Mouse (Mus musculus) lung, embryonic 14.5 days (tissue): ENCODE data around the gene Il13. TPM values are rescaled to one million over a fixed set of nuclear protein-coding genes. Genes with fewer than 3 reads are reported as not detected.
A peak's percentile ranks its signal among the peaks of the same experiment; 100 is the strongest.

Experiments
- ATAC-seq: fragments of 200-750 bp; cut with Nextera tagmentation; 2 replicates; pipeline ENCODE4 v1.8.0; 2017; ENCODE audit warnings: mild to moderate bottlenecking, moderate TSS enrichment, moderate library complexity; ENCODE audit not compliant: insufficient read depth
- DNase-seq: peaks from one replicate; pipeline ENCODE4 v3.0.0-alpha.2; 2015
- H3K27ac ChIP-seq: fragments of 300-500 bp; sonication (generic); 2 replicates; pipeline ENCODE4 v1.5.1; 2014; ENCODE audit warnings: low read depth, mild to moderate bottlenecking, moderate library complexity
- H3K27me3 ChIP-seq: fragments of 300-500 bp; sonication (generic); 2 replicates; pipeline ENCODE4 v1.6.1; 2014; ENCODE audit warnings: low read length, control low read depth; ENCODE audit not compliant: insufficient read depth
- H3K36me3 ChIP-seq: fragments of 300-500 bp; sonication (generic); 2 replicates; pipeline ENCODE4 v1.6.1; 2014; ENCODE audit warnings: control low read depth; ENCODE audit not compliant: insufficient read depth
- H3K4me1 ChIP-seq: fragments of 300-500 bp; sonication (generic); 2 replicates; pipeline ENCODE4 v1.6.1; 2014; ENCODE audit warnings: antibody characterized with exemption, control low read depth; ENCODE audit not compliant: insufficient read depth
- H3K4me2 ChIP-seq: fragments of 300-500 bp; sonication (generic); 2 replicates; pipeline ENCODE4 v1.6.1; 2014; ENCODE audit warnings: mild to moderate bottlenecking
- H3K4me3 ChIP-seq: fragments of 300-500 bp; sonication (generic); 2 replicates; pipeline ENCODE4 v1.5.1; 2014; ENCODE audit warnings: low read depth, low read length
- H3K9ac ChIP-seq: fragments of 300-500 bp; sonication (generic); 2 replicates; pipeline ENCODE4 v1.6.1; 2014
- H3K9me3 ChIP-seq: fragments of 300-500 bp; sonication (generic); 2 replicates; pipeline ENCODE4 v1.6.1; 2016; ENCODE audit warnings: low read depth, low read length, control low read depth
- CTCF ChIP-seq: IDR thresholded peaks from 2 replicates; pipeline ENCODE4 v1.5.1; 2016; ENCODE audit warnings: antibody characterized with exemption, low read depth
- WGBS: fragments of 180-500 bp; shearing (Covaris S2); extraction: QIAGEN DNeasy Blood & Tissue Kit; methylation state at CpG from one replicate; pipeline ENCODE4 v1.1.7; 2014; 5-methylcytosine and 5-hydroxymethylcytosine counted together
- polyA plus RNA-seq: library from polyadenylated mRNA; unstranded; fragments of >200 nt; fragmentation: Nextera tagmentation; extraction: Ambion mirVana; gene quantifications from 2 replicates; pipeline ENCODE4 v1.2.1, GENCODE M21; 2014

The Il13 gene
- polyA plus RNA-seq, 1 experiment from 2014 or later: not detected

DNA sequence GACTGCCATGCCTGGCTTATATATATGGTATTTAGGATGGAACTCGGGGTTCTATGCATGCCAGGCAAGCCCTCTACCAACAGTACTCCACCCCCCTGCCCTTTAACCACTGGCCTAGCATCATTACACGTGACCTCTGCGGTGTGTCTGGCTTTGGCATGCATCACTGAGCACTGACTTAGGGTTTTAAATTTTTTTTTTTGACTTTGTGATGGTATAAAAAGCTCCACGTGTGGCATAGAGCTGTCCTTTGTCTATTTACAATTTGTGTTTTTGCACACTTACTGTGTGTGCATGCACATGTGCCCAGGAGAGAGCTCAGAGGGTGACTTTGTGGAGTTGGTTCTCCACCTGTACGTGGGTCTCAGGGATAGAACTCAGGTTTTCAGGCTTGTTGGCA is 9.5 kb upstream of the Il13 start:
- H3K9me3 ChIP-seq: no peaks in the 10 kb centered on the region
- no peak for ATAC-seq
- 74% methylated on average over 5 of the region's 5 CpGs for WGBS

DNA sequence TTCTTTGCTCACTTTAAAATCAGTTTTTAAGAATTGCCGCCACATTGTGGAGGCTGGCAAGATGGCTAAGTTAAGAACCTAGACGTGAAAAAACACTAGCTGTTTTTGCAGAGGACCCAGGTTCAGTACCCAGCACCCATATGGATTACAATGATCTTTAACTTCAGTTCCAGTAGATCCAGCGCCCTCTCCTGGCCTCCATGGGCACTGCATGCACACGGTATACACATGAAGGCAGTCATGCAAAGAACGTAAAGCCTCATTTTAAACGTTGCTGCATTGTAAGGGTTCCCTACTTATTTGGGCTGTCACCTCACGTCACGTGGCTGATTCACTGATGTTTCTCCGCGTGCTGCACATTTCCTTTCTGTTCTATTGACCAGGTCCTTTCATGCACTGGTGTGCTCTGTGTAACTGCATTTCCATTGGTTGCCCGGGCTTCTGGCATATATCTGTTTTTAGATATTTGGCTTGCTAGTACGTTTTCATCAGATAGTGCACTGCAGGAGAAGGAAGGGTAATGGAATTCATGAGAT is 8.3 kb upstream of the Il13 start:
- no peak overlapping the region for H3K4me2 ChIP-seq
- peak; percentile 48 for TF ChIP-seq CTCF
- H3K27ac ChIP-seq: no peak overlapping the region
- H3K9ac ChIP-seq: no peak overlapping the region
- peaks cover 1% of the 10 kb centered on the region; the same call in 1 of the 2 replicates for H3K27me3 ChIP-seq
- no peak for ATAC-seq
- DNase-seq: peak; percentile 10
- no peaks in the 10 kb centered on the region for H3K9me3 ChIP-seq
- H3K36me3 ChIP-seq: no peaks in the 10 kb centered on the region
- H3K4me1 ChIP-seq: no peaks in the 10 kb centered on the region
- H3K4me3 ChIP-seq: no peak overlapping the region
- 73% methylated on average over 12 of the region's 12 CpGs for WGBS

More for the DNA sequence above, 9.5 kb upstream of the Il13 start:
- no peaks in the 10 kb centered on the region for H3K4me1 ChIP-seq
- H3K27ac ChIP-seq: no peak overlapping the region
- no peak overlapping the region for H3K9ac ChIP-seq
- H3K4me2 ChIP-seq: no peak overlapping the region
- DNase-seq: no peak
- no peaks in the 10 kb centered on the region for H3K36me3 ChIP-seq
- no peaks in the 10 kb centered on the region for H3K27me3 ChIP-seq
- no peak for TF ChIP-seq CTCF
- H3K4me3 ChIP-seq: no peak overlapping the region

DNA sequence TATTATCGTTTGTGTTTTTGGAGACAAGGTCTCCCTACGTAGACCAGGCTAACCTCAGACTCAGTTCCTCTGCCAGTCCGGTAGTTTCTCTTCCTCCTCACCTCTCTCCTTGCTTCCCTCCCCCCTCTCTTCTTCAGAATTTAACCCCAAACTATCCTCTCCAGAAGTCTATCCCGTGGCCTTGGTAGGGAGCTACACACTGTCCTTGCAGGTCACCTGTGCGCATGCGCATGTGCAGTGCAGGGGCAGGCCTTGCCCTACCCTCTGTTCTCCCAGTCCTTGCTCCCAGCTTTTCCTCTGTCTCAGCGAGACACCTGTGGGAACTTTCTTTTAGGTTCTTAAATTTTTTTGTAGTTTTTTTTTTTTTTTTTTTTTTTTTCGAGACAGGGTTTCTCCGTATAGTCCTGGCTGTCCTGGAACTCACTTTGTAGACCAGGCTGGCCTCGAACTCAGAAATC is 3.3 kb upstream of the Il13 start:
- DNase-seq: no peak
- WGBS: 76% methylated on average over 10 of the region's 10 CpGs
- H3K4me2 ChIP-seq: no peak overlapping the region
- TF ChIP-seq CTCF: no peak
- no peak for ATAC-seq
- H3K4me1 ChIP-seq: no peaks in the 10 kb centered on the region
- H3K27me3 ChIP-seq: peaks cover 26% of the 10 kb centered on the region
- no peak overlapping the region for H3K27ac ChIP-seq
- no peak overlapping the region for H3K4me3 ChIP-seq
- H3K36me3 ChIP-seq: no peaks in the 10 kb centered on the region
- H3K9ac ChIP-seq: no peak overlapping the region
- H3K9me3 ChIP-seq: no peaks in the 10 kb centered on the region

DNA sequence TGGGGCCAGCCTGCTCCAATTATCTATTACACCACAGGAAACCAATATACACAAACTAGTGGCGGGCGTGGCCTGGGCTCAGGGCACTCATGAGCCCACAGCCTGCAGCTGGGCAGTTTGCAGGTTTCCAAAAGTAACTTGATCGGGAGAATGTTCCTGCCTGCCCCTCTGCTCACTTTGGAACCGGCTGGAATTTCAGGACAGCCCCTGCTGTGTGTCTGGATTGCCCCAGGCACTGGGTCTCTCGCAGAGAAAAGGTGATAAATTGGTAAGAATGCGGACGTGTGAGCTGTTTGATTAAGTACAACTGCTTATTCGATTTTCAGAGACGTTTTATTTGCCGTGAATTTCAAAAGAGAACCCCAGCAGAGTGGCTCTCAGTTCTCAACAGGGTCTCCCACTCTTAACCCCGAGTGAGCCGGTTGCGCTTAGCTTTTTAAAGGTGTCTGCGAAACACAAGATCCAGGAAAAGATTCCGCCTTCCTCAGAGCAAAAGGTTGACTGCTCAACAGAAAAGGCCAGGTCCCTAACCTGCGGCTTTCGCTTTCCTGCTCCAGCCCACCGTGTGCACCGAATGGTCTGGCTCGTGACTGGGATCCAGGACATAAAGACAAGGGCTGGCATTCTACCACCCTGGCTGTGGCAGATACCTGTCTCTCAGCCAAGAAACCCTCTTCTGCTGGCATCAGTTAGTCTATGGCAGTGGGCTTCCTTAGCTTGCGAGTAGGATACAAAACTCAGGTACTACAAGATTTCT is 2.7 kb upstream of the Il13 start:
- Histone ChIP-seq H3K9me3 (no peaks in the 10 kb centered on the region), H3K9ac (no peak overlapping the region), H3K27me3 (peaks cover 26% of the 10 kb centered on the region), H3K36me3 (no peaks in the 10 kb centered on the region), H3K4me2 (peak overlapping the region; percentile 35), H3K4me1 (no peaks in the 10 kb centered on the region), H3K27ac (no peak overlapping the region), H3K4me3 (no peak overlapping the region)
- ATAC-seq (no peak), DNase-seq (no peak)
- 20% methylated on average over 21 of the region's 21 CpGs for WGBS
- TF ChIP-seq CTCF: no peak

DNA sequence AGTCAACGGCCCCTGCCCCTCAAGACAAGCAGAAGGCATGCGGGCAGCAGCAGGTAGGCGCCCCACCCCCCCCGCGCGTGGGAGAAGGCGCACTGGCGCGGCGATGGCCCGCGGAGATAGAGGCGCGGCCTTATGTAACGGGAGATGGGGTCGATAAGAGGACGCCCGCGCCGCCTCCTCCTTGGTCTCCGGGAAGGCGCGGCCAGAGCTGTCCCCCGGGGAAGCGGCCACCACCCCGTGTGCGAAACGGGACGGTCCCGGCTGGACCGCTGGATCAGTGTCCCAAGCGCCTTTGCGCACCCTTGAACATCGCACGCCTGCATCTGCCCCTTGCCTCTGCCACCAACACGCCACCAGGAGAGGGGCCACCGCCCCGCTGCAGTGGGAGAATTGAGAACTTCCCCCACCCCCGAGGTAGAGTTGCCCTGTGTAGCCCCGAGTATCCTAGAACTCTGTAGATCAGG is 1.7 kb upstream of the Il13 start:
- WGBS: under 1% methylated on average over 38 of the region's 40 CpGs
- Histone ChIP-seq H3K4me2 (peak overlapping the region; percentile 76), H3K27ac (no peak overlapping the region), H3K27me3 (peaks cover 26% of the 10 kb centered on the region), H3K4me1 (no peaks in the 10 kb centered on the region), H3K36me3 (no peaks in the 10 kb centered on the region), H3K9ac (peak overlapping the region; percentile 28; the same call in 1 of the 2 replicates), H3K4me3 (peak overlapping the region; percentile 36), H3K9me3 (no peaks in the 10 kb centered on the region)
- ATAC-seq: no peak; the same call in 1 of the 2 replicates
- peak; percentile 26 for DNase-seq
- no peak for TF ChIP-seq CTCF

DNA sequence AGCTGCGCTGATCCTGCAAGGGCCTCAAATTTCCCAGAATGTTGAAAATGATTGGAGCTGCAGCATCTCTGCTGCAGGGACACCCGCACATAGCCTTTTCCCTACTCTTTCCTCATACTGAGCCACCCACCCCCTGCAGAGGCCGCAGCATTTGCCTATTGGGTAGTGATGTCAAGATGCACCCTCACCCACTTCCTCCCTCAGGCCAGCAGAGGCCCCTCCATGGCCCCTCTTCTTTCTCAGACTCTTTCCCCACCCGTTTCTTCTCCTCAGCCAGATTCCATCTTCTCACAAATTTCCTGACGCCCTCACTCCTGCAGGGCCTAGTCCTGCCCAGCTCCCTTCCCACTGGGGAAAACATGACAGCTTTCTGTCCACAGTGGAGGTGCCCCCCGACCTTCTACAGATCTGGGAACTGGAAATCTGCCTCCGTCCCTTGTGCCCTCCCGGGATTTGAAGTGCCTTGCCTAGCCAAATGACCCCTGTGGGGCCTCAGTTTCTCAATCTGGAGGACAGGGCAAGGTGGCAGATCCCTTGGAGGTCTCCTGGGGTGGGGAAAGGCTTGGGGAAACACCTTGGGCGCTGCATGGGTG is 1.2 kb upstream of the Il13 start:
- Histone ChIP-seq H3K27me3 (peaks cover 26% of the 10 kb centered on the region), H3K4me2 (peak overlapping the region; percentile 76), H3K4me1 (no peaks in the 10 kb centered on the region), H3K36me3 (no peaks in the 10 kb centered on the region), H3K9ac (no peak overlapping the region; the same call in 1 of the 2 replicates), H3K27ac (no peak overlapping the region), H3K9me3 (no peaks in the 10 kb centered on the region), H3K4me3 (peak overlapping the region; percentile 36)
- WGBS: 34% methylated on average over 9 of the region's 9 CpGs
- DNase-seq (peak; percentile 7), ATAC-seq (no peak)
- TF ChIP-seq CTCF: no peak

DNA sequence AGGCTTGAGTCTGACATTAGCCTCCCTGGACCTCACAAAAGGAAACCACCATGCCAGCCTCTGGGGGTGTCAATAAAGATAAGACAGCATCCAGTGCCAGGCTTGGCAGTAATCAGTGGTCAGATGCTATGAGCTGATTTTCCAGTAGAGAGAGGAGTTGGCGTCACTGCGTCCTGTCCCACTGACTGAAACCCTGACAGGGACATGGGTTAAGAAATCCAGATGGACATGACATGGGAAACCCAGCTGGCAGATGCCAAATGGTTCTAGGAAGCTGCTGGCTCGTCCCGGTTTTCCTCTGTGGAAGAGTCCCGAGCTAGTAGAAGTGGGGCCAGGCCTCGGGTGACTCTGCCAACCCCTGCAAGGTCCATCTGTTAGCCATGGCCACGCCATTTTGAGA is 858 bp downstream of the Il13 start:
- Histone ChIP-seq H3K4me1 (no peaks in the 10 kb centered on the region), H3K4me3 (no peak overlapping the region), H3K9me3 (no peaks in the 10 kb centered on the region), H3K9ac (no peak overlapping the region), H3K36me3 (no peaks in the 10 kb centered on the region), H3K27ac (no peak overlapping the region), H3K4me2 (no peak overlapping the region), H3K27me3 (peaks cover 26% of the 10 kb centered on the region)
- WGBS: 79% methylated on average over 7 of the region's 7 CpGs
- ATAC-seq: no peak
- no peak for DNase-seq
- no peak for TF ChIP-seq CTCF
